Mouse (Mus musculus) R1 (cell line): Measurements from ENCODE around the gene Fjx1.

Experiments
- DNase-seq: peaks from one replicate; pipeline ENCODE4 v3.0.0-alpha.2; 2018; ENCODE audit warnings: low read depth, low spot score

Fjx1 gene

GRCm38 (mm10) chr2:102426434-102426833 is 25.9 kb downstream of the Fjx1 start:
- no peak for DNase-seq

- peak; percentile 9 for DNase-seq
These were observed 36.1 kb downstream of the Fjx1 start for GRCm38 (mm10) chr2:102416149-102416743.

GRCm38 (mm10) chr2:102412738-102413137 is 39.6 kb downstream of the Fjx1 start:
- no peak for DNase-seq

GRCm38 (mm10) chr2:102410615-102411014 is 41.7 kb downstream of the Fjx1 start:
- DNase-seq: no peak

- DNase-seq: no peak
These were observed 42.6 kb downstream of the Fjx1 start for GRCm38 (mm10) chr2:102409741-102410140.

- peak; percentile 86 for DNase-seq
These were observed 44.7 kb downstream of the Fjx1 start, which contains the start of gene Trim44 for GRCm38 (mm10) chr2:102407363-102408184. Gene Trim44 (minus strand): TSS chr2:102407828.

GRCm38 (mm10) chr2:102406324-102407304 is 45.7 kb downstream of the Fjx1 start:
- no peak for DNase-seq

GRCm38 (mm10) chr2:102403982-102404381 is 48.3 kb downstream of the Fjx1 start:
- DNase-seq: peak; percentile 90

GRCm38 (mm10) chr2:102403306-102403705 is 49.0 kb downstream of the Fjx1 start:
- peak; percentile 71 for DNase-seq

- no peak for DNase-seq
These were observed 51.0 kb downstream of the Fjx1 start for GRCm38 (mm10) chr2:102401352-102401692.

- peak; percentile 91 for DNase-seq
These were observed 51.5 kb downstream of the Fjx1 start for GRCm38 (mm10) chr2:102400605-102401351.

- DNase-seq: no peak
These were observed 52.3 kb downstream of the Fjx1 start for GRCm38 (mm10) chr2:102399864-102400604.
